Mouse (Mus musculus) ZHBTc4 (cell line): Measurements from ENCODE around the gene Abcg5.

Experiments
- DNase-seq: peaks from one replicate; pipeline ENCODE4 v3.0.0-alpha.2; 2011; ENCODE audit warnings: low read depth, low spot score

The Abcg5 gene

DNA sequence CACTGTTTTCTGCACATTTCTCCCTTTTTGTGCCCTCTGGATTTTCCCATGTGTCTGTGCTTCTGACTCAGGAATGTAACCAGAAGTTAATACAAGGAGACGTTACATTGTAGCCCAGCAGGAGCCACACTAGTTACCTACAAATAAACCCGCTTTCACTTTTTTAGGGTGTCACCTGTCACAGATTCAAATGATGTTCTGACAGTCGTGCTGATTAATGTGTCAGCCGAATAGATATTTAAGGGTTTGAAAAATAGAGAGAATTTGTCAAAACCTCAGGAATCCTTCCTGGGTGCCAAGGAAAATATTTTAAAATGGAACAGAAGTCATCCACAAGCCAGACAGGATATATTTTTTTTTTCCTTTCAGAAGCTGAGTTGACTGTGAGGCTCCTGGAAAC, 2.5 kb upstream of the Abcg5 start:
- DNase-seq, result no peak

DNA sequence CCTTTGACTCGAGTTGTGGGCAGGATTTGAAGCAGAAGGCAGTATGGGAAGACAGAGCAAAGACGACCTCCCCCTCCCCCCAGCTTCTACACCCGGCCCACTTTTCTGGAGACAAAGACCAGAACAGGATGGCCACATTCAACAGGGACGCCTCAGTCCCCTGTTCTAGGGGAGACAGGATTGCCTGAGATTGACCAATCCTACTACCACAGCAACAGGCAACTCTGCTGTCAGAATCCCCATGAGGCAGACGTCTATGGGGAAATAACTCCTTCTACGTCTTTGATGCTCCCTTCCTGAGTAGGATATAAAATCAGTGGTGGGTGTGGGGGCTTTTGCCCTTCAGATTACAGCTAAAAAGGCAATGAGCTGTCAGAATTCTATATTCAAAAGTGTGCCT, 1.5 kb upstream of the Abcg5 start:
- DNase-seq, result no peak

DNA sequence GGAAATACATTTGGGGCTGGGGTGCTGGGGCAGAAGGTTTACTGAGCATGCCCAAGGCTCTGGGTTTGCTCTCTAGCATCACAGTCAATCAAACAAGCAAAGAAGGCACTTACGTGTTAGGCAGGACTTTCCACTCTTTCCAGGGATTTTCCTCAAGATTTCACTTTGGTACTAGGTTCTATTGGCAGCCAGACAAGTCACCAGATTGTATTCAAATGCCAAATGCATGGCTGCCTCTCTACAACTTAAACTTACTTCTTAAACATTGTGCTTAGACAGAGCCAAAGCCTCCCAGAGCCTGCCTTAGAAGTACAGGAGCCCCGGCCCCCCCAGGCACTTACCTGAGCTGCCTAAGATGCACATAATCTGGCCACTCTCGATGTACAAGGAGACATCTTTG, 1.1 kb downstream of the Abcg5 start:
- DNase-seq, result no peak

DNA sequence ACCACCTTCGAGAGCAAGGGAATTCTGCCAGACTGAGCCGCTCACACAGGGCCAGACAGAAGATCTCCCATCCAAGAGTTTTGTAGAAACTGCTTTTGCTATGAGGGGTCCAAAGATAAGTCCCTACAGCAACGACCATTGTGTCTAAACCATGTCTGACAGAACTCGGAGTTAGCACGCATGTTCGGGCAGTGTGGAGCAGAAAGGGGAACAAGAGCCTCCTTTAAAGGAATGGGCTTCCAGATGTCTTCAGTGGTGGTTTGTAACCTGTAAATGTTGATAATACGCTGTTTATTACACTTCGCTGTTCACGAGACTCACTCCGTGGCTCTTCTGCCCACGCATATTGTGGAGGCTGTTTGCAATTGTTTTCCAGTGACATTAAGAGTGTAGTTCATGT, 5.2 kb downstream of the Abcg5 start:
- no peak for DNase-seq

DNA sequence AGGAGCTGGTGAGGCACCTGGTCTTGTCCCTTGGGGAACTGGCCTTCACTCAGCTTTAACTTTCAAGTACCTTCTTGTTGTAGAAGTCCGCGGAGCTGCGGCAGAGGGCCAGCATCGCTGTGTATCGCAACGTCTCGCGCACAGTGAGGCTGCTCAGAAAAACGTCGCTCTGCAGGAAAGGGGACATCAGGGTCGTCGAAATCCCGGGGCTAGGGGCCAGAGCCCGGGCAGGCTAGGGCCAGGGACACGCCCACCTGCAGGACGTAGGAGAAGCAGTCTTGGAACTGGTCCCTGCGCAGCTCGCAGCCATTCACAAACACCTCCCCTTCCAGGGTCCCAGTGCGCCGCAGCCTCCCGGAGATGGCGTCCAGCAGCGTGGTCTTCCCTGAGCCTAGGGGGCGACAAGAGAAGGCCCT, 6.9 kb downstream of the Abcg5 start, which contains the start of gene Abcg8:
Gene Abcg8, plus strand, starts transcription at position 352 of the 416 bp plus-strand sequence.
- no peak for DNase-seq

DNA sequence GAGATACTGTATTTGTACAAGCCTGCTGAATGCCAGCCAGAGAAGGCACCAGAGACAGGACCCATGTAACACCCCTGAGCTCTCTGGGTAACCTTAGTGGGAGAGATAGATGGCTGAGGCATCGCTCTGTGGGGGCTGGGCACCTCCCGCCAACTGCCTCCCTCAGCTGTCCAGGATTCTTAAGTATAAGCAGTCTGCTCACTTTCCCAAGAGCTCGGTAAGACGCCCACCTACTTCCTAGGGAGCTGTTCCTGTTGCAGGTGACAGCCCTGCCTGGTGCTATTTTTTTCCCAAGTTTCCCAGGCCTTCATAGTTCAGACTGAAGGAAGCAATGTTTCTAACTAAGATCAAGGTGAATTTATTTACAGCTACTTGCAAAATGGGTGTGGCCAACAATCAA, 7.6 kb downstream of the Abcg5 start:
- DNase-seq, result no peak

DNA sequence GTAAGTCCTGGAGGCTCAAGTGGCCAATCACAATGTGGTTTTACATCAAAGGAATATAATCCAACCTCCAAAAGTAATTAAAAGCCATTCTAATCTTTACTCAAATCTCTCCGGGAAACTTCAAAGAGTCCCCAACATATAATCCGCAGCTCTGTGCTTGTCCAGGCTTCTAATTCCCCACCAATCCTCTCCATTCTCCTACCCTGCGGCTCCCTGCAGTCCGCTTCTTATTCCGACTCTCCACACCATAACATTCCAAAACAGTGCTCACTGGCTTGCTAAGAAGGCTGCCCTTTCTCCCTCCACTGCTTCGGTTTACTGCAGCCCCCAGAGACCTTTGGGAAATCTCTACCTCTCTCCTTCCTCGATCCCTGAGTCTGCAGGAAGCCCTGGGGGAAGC, 8.8 kb downstream of the Abcg5 start:
- DNase-seq, result no peak

DNA sequence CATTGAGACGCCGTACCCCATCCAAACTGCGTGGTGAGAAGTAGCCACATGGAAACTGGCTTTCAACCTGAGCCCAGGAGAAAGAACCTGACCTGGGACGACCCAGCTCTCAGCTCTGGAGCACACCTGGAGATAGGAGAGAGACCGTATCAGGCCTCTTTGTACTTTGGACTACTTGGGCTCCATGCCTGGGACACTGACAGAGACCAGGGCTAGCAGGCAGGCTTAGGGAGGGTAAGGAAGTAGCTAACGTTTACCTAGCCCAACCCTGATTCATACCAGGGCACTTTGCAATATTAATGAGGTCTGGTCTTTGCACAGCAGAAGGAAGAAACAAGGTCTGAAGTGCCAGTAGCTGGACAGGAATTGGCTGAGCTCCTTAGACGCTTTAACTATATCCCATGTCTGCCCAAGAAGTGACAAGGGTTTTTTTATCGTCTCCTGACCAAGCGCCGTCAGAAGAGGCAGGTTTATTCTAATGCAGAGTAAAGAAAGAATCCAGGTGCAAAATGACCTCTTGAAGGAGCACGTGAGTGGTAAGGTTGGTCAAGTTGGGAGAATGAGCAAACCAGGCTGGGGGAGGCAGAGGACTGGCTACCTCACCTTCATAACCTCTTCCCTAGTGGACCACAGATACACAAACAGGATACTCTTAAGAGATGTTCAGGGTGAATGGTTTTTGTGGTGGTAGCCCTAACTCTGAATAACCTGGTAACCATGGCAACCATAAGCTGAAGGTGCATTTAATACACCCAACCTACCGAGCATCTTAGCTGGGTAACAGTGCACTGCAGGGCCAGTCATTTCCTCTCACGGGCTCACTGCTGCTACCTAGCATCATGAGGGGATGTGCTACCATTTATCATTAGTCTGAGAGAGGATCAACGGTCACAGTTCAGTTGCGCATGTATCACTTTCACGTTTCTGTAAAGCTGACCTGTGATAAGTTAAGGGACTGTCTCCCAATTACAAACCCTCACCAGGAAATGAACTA, 10.1 kb downstream of the Abcg5 start:
- no peak for DNase-seq

DNA sequence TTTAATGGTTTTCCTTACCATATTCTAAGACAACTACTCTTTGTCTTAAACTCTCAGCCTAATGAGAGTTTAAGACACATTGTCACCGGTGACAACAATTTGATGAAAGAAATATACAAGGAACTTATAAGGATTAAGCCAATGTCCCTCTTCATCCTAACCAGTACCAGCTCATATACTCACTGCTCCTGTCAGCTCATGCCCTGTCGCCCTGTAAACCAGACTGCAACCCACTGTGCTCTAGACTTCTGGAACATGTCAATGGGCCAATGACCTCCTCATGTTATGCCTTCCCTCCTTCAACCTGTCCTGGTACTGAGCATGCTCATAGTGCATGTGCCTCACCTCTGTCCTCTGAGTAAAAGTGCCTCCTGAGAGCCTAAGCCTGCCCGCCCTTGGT, 15.0 kb downstream of the Abcg5 start:
- peak; percentile 1 for DNase-seq

DNA sequence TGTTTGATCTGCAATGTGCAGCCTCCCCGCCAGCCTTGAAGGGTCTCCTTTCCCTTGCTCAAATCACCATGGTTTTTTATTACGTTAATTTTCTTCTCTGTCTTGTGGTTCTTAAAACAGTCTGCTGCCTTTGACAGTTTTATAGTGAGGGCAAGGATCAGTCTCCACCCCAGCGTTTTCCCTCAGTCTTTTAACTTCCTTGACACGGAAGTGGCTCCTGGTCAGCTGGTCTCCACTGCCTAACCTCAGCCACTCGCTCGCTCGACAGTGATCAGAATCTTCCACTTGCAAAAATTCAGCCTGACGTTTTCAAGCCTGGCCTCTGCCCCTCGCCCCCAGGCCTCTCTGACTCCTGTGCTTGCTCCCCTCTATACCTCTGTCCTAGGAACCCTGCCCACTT, 17.1 kb downstream of the Abcg5 start:
- no peak for DNase-seq

DNA sequence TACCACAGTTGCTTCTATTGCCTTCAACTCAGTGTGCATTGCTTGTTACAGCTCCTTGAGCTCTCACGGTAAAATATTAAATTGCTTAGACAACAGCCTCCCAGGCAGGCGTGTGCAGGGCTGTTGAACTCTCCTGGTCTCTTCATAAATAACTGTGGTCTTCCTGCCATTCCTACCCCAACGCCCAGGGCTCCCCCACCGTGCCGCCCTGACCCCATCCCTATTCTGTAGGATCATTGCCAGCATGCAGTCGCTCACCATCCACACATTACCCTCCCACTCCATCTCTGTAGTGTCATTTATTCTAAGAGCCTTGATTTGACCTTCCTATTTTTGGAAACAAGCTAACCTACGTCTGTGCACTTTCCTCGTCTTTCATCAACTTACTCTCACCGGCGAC, 17.8 kb downstream of the Abcg5 start:
- DNase-seq, result no peak

DNA sequence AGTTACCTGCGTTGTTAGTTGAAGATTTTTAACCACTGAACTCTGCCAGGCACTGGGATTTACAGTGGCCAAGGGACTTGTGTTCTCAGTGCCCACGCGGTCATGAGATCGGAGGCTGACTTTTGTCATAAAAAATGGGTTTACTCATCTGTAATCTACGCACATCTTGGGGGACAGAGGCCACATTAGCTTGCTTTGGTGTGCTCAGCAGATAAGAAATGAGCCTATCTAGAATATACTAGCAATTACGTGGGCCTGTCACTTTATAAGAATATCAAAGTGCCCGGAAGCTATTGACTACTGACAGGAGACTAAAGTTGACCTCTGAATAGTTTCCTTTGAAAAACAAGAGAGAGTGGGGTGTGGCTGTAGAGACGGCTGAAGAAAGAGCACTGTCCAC, 23.9 kb downstream of the Abcg5 start:
- no peak for DNase-seq

DNA sequence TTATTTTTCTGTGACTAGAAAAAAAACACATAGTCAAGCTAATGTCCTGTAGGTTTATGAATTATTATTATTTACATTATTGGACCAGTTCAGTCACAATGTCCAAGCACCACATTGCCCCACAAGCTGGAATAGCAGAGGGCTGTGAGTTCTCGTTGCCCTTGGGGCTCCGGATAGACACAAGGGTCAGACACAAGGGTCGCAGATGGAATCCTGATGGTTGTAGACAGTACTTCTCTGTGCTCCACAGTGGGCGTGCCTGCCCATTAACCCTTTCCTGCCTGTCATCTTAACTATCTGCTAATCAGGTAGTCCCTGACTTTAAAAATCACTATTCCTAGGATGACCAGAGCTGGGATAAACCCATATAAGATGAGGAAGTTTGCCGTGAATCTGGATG, 24.6 kb downstream of the Abcg5 start:
- DNase-seq, result no peak

DNA sequence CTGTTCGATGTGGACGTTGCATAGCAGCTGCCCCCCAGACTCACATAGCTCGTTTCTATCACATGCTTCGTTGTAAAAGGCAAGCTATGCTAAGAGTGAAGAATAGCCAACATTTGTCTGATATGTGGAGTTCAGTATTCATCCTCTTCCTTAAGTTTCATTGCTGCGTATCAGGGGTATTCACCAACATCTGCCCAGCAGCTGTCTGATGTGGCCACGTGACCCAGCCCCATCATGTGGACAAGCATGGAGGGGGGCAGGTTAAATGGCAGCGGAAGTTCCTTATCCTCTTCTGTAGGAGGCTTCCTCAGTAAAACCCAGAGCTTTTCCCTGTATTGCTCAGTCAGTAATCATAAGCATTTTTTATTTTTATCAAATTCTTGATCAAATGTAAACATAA, 25.0 kb downstream of the Abcg5 start:
- DNase-seq, result no peak

DNA sequence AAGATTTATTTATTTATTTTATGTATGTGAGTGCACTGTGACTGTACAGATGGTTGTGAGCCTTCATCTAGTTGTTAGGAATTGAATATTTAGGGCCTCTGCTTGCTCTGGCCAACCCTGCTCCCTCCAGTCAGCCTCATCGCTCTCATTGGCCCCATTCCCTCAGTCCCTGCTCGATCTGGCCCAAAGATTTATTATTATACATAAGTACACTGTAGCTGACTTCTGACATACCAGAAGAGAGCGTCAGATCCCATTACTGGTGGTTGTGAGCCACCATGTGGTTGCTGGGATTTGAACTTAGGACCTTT, 25.4 kb downstream of the Abcg5 start:
- DNase-seq, result no peak

DNA sequence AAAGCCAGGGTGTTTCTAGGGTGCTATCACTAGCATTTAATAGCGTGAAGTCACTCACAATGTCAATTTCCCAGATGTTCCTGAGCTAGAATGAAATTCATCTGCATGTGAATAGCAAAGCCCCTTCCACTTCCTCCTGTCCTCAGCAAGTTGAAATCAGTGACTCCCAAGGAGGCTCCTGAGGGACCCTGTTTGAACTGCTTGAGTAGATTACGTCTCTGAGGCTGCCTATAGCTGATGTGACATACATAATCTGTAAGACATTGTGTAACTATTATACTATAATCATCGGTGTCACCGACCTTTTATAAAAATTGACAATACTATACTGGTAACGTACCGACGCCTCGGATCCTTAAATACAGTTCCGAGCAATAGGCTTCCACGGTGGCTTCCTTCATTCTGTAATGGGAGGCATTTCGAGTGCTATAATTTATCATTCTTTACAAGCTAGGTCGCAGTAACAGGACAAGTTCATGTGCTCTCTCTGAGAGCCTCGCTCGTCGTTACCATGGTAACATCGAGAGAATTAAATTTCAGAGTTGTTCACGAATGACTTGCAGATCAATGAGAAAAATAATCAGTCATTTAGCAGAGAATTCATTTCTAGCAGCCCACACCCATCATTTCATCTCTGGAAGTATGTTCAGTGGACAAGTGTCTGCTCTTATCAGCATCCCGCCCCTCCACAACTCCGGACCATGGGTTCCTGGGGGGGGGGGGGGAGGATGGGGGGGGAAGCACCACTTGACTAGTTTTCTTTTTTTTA, 26.0 kb downstream of the Abcg5 start:
- no peak for DNase-seq

DNA sequence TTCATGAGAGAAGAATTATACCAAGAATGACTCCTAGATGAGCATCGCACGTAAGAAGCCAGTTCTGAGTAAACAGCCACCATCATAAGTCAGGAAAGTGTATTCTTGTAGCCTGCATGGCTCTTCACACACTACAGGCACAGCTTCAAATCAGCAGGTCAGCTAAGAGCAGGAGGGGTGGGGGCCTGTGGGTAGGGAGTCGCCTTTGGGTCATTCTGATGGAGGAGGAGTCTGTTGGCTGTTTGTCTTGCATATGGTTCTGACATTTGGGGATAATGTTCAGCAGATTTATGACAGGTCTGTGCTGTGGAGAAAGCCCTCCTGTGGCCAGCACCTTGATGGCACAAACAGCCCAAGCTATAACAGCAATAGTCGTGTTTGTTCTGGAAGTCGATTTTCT, 26.6 kb downstream of the Abcg5 start:
- DNase-seq, result no peak

DNA sequence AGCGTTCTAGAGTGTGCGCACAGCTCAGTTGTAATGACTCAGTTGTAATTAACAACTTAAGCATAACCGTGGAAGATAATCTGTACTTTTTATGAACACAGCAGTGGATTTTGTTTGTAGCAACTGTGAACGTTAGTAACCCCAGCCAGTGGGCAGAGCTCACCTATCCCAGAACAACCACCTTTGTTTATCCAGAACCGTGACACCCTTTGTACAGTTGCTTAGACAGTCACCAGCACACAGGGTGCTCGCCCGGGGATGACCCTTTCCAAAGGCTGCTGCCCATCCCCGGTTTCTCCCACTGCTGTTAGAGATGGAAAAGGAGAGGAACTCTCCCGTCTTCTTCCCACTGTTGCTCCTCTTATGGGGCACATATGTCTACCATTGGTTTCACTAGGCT, 29.3 kb downstream of the Abcg5 start:
- no peak for DNase-seq

DNA sequence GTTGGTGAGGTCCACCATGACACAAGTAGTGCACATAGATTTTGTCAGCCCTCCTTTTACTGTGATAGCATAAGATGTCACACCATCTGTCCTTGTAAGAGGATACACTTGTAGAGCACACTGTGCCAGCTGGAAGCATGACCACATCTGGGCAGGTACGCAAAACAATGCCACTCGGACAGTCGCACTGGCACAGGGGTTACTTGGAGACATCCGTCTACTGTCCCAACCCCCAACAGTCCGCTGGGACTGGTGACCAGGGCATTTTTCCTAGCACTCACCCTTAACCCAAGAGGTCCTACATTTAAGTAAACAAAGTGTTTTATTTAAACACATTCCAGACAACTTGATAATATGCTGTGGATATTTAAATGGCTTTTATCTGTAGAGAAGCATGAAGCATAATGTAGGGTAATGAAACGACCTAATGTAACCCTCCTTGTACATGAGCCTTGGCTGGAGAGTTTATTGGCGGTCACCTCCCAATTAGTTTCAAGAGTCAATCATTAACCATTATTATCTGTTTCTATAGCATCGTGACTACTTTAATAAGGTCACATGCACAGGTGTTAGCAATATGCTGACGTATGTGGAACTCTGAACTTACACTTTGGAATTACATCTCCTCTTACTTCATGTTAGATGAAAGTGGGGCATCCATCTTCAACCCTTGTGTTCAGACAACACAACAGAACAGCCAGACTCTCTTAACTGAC, 32.4 kb downstream of the Abcg5 start:
- DNase-seq, result no peak

DNA sequence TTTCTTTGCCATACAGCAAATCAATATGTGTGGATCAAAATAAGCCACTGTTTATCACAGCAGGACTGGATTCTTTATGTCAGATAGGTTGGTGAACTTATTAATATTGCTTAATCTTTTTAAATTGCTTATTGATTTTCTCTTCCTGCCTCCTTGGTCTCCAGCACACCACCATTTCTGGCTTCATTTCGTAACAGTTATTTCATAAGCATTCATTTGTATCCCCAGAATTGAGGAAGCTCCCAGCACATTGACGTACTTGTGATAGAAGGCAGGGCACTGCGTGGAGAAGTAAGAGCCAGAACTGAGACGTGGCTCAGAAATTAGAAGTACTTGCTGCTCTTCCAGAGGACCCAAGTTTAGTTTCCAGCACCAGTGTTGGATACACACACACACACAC, 35.2 kb downstream of the Abcg5 start:
- no peak for DNase-seq

DNA sequence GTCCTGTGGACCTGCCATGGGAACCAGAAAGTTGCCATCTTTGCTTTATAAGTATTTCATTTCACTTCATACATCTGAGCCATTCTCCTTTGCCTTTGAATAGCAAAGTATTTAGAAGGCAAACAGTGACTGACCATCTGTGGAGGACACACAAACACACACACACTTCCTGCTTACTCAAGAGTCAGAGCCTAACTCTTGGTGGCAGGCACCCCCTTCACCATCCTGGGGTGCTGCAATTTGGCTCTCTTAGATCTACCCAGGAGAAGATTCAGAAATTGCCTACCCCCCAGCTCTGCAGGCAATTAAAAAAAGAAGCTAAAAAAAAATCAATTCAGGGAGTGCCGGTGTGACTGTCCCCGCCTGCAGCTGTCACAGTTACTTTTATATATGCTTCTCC, 36.3 kb downstream of the Abcg5 start:
- no peak for DNase-seq

DNA sequence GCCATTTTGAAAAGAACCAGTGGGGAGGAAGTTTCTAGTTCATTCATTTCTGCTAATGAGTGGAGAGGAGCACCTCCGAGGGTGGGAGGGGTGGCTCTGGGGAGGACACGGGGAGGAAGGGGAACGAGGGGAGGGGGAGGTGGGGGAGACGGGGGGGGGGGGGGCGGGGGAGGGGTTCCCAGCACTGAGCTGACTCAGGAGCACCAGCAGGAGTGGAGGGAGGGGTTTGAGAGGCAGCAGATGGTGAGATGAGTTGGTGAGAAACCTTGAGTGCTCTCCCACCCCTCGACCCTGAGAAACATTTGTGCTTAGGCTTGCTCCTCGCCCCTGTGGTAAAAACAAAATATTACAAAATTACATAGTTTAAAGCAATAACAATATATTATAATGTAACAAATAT, 36.9 kb downstream of the Abcg5 start:
- no peak for DNase-seq
